Mouse (Mus musculus) left cerebral cortex, adult 11 months (tissue): ENCODE data around the gene D630045J12Rik.

Experiments used
- DNase-seq: peaks from one replicate; pipeline ENCODE4 v3.0.0; 2022; ENCODE audit warnings: low spot score

D630045J12Rik gene

DNA sequence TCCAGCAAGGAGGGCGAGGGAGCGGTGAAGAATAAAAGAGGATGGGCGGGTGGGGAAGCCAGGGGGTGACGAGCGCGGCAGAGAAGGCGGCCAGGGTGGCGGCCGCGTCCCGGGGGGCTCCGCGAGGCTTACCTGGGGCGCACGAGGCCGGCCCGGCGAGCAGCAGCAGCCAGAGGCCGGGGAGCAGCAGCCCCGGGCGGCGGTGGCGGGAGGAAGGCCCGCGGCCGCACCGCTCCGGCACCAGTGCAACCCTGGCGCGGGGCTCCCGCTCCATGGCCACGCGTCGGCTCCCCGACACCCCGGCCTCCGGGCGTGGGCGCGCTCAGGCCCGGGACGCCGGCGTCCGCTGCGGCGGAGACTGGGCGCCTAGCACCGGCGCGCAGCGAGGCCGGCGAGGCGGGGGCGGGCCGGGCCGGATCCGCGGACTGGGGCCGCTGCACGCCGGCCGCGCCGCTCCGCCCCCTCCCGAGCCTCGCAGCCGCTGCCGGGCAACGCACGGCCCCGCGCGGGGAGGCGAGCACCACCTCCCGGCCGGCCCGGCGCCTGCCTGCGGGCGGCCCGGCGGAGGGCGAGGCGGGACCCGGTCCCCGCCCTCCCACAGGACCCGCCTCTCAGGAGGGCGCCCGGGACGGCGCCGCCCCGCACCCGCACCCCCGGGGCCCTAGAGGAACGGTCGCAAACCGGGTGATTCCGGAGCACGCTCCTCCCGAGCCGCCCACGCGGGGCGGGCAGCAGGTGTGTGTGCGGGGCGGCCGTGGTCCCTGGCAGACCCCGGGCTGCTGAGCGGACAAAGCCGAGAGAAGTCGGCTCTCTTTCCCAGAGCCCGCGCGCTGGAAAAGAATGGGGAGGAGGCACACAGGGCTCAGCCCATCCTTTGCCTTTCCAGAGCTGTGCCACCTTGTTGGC lies at the start of gene D630045J12Rik:
TSS of gene D630045J12Rik (minus strand) at position 274 of the 906 bp plus-strand sequence.
- DNase-seq: peak; percentile 31

GRCm38 (mm10) chr6:38298761-38299401 lies 45.1 kb upstream of the D630045J12Rik start, which contains the start of gene Zc3hav1l:
TSS of gene Zc3hav1l (minus strand) at chr6:38299259.
- DNase-seq: peak; percentile 26

DNA sequence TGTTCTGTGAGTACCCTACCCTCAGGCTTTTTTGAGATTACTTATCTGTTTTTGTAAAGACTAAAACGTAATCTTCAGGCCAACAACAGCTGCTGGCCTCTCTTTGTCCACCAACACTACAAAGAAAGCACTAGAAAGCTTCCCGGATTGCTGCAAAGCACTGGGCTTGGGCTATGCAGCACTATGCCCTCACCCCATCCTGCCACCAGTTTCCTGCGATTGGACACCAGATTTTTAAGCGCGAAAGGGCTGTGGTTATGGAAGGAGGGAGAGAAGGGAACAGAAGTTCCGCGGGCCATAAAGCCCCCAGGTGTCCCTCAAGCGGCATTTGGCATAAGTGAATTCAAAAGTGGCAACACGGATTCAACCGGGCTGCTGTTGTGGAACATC lies 44.4 kb upstream of the D630045J12Rik start:
- DNase-seq: no peak

- no peak for DNase-seq
These were observed 43.9 kb upstream of the D630045J12Rik start for GRCm38 (mm10) chr6:38297580-38298245.

GRCm38 (mm10) chr6:38293708-38294107 lies 39.9 kb upstream of the D630045J12Rik start:
- no peak for DNase-seq

DNA sequence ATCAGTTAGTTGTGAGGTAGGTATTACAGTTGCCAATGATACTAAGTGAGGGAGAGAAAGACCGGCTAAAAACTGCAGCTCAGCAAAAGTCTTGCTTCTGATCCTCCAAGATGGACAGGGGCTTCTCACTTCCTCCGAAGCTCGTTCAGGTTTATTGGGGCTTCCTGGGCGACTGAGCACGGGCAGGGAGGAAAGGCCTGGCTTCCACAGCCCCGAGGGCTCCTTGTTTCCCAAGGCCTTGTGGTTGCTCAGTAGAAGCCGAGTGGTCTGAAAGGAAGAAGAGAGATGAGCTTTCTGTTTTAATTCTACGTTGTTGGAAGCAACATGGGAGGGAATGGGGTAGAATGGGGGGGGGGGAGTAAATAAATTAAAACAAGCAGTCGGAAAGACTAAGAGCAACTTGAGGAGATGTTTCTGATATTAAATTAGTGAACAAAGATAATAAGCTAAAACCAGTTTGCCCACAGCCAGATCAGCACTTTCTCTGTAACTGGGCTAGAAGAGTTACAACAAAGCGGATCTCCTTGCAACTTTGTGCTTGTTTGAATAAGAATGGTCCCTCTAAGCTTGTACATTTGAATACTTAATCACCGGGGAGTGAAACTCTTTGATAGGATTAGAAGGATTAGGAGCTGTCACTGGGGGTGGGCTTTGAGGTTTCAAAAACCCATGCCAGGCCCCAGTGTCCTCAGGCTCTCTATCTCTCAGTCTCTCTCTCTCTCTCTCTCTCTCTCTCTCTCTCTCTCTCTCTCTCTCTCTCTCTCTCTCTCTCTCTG lies 39.2 kb upstream of the D630045J12Rik start:
- DNase-seq: no peak

GRCm38 (mm10) chr6:38284422-38284821 lies 30.6 kb upstream of the D630045J12Rik start:
- no peak for DNase-seq

- no peak for DNase-seq
These were observed 10.7 kb upstream of the D630045J12Rik start for GRCm38 (mm10) chr6:38264466-38264865.

DNA sequence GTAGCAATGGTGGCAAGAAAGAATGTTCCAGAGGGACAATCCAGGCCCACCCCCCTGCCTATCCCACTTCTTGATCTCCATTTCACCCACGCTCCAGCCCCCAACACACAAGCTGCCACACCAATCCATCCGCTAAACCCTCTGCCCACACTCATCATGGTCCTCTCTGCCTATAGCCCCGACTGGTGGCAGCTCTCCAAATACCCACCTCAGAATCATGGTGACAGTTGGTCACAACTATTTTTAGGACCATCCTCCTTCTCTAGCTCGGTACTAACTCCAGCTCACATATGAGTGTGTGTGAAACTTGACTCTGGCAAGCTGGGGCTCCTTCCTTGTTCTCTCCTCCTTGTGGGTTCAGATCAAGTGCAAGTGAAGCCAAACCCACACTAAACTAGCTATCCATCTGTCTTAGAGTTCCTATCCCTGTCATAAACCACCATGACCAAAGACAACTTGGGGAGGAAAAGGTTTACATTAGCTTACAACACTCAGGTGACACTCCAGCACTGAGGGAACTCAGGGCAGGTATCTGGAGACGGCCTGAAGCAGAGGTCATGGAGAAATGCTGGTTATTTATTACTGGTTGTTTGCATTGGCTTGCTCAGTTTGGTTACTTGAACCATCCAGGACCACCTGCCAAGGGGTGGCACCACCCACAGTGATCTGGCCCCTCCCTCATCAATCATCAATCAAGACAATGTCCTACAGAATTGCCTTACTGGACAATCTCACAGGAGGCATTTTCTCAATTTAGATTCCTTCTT lies 9.8 kb upstream of the D630045J12Rik start:
- peak; percentile 66 for DNase-seq

DNA sequence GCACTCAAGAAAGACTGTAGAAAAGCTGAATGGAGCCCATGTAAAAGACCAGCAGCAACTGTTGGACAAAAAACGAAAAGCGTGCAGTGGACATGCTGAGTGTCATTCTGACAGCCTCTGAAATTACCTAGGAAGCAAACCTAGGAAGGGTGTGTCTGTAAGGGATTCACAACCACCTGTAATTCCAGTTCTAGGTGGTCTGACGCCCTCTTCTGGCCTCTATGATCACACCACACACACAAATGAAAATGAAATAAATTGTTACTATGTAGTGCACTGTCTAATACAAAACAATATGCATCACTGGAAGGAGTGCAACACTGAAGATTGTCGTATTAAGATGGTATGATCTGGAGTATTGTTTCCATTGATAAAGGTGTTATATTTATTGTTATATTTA lies 8.1 kb upstream of the D630045J12Rik start:
- no peak for DNase-seq

DNA sequence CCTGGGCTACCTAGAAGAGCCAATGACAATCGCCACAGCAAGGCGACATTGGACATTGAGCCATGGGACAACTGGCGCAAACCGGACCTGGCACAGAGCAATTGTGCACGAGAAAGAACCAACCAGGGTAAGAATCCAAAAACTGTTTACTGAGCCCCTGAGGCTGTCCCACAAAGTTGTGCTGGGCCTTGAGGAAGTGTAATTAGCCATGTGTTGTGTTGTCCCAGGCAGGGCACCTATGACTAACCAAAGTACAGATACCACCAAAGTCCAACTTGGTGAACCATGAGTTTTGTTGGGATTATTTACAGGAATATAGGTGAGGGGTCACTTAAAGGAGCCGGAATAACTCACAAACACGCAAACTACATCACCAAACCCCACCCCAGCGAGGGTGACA lies 3.7 kb upstream of the D630045J12Rik start:
- DNase-seq: no peak

DNA sequence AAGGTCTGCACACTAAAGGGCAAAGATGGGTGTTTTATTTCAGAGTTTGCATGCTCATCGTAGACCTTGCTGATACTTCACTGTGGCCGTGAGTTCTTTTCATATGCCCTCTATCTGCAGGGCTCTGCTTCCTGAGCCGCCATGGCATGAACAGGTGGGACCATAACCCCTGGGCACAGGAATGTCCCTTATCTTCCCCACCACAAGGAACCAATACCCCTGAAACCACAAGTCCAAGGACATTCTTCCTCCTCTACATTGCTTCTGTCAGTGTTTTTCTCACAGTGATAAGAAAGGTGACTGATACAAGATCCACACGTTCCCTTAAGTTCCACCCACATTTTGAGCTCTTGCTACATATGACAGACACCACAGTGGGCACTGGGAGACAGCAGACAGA lies 3.0 kb upstream of the D630045J12Rik start:
- DNase-seq: no peak

DNA sequence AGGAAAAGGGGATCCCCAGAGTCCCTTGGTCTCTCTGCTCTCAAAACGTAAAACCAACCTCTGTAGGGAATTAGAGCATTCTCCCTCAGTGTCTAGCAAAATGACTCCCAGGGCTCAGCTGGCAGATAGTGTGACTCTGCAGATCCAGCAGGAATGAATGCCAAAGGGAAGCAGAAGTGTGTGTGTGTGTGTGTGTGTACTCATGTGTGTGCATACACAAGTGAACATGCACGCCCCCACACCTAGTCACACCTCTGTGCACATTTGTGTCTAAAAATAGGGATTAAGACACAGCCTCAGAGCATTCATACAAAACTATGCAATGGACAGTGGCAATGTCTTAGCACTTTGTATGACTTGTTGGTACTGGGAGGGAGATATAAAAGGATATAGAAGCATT lies 2.0 kb upstream of the D630045J12Rik start:
- no peak for DNase-seq

GRCm38 (mm10) chr6:38252766-38253735 lies 758 bp downstream of the D630045J12Rik start:
- no peak for DNase-seq

DNA sequence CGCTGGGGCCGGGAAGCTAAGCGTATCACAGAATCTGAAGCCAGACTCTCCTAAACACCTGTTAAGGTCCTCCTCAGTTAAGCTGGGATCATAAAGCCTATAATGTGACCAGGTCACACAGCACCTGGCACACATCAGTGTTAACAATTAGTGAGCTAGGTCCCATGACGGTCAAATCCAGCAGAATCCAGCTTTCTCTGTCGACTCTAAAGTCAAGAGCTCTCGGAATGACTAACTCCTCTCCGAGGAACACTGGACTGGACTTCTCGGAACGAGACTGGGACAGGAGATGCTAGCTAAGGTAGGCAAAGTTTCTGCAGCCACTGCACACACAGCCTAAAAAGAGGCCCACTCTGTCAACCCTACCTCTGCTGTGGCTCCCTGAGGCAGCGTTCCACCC lies 1.7 kb downstream of the D630045J12Rik start:
- no peak for DNase-seq

GRCm38 (mm10) chr6:38251464-38251863 lies 2.3 kb downstream of the D630045J12Rik start:
- no peak for DNase-seq

DNA sequence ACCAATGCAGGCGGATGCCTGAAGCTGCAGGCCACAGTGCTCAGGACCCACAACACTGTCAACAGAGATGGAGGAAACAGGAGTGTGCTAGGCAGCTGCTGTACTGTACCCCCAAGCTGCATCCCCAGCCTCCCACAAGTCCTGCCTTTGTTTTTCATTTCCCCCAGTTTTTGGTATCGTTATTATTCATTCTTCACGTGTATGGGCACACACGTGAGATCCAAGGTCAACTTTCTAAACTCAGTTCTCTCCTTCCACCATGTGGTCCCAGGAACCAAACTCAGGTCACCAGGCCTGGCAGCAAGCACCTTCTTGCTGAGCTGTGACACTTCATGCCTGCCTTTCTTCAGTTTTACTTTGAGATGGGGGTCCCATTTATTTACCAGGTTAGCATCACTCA lies 6.4 kb downstream of the D630045J12Rik start:
- no peak for DNase-seq

- no peak for DNase-seq
These were observed 9.0 kb downstream of the D630045J12Rik start for GRCm38 (mm10) chr6:38244806-38245205.

- no peak for DNase-seq
These were observed 9.6 kb downstream of the D630045J12Rik start for GRCm38 (mm10) chr6:38244167-38244566.

GRCm38 (mm10) chr6:38242833-38243232 lies 11.0 kb downstream of the D630045J12Rik start:
- no peak for DNase-seq
